Mouse (Mus musculus) kidney, adult 2 months (tissue): ENCODE measurements around the gene Tbc1d20.

Experiments used
- CTCF ChIP-seq: fragments of 200-500 bp; conservative IDR thresholded peaks from 2 replicates; pipeline ENCODE4 v1.5.1; 2011; ENCODE audit warnings: low read depth, mild to moderate bottlenecking, control low read depth, low read length, moderate library complexity, mixed read lengths; ENCODE audit not compliant: insufficient read depth, insufficient read length
- POLR2A ChIP-seq: fragments of 200-500 bp; IDR thresholded peaks from one replicate; pipeline ENCODE4 v1.6.1; 2011; ENCODE audit warnings: low read depth, low read length, control low read depth

GRCm38 (mm10) chr2:152305480-152305879 is 11.9 kb downstream of the Tbc1d20 start:
- TF ChIP-seq CTCF (no peak), POLR2A (no peak)
